ENCODE assay signal across 7 mouse cellular contexts in genomic region chr4:135872589-135873391, GRCm38 (mm10). TPM values are rescaled to one million over a fixed set of nuclear protein-coding genes. Genes with fewer than 3 reads are reported as not detected.
DNase-seq lines count a peak whose midpoint lies in the region; ATAC-seq and TF ChIP-seq lines count a peak whose summit lies in the region.

No protein-coding gene starts in this region.

- H3K4me3 ChIP-seq in thymus, adult 2 months (ENCODE audit: control insufficient read depth, insufficient read depth, low read length): peak overlapping the region; percentile 70
- peak overlapping the region; percentile 99 for H3K4me3 ChIP-seq in embryonic fibroblast, embryonic 13.5 days (ENCODE audit: insufficient read depth, low read length)
- peak overlapping the region; percentile 78 for H3K4me3 ChIP-seq in intestine, embryonic 16.5 days (ENCODE audit: low read length)
- H3K4me3 ChIP-seq in neural tube, embryonic 14.5 days (ENCODE audit: low read depth, low read length): peak overlapping the region; percentile 62

- peaks cover 32% of the 10 kb centered on the region for H3K36me3 ChIP-seq in thymus, adult 2 months (ENCODE audit: control insufficient read depth, insufficient read depth, low read length)
- no peaks in the 10 kb centered on the region; the same call in 1 of the 2 replicates for H3K36me3 ChIP-seq in intestine, embryonic 16.5 days (ENCODE audit: control insufficient read depth, insufficient read depth, low read length)
- peaks cover 12% of the 10 kb centered on the region for H3K36me3 ChIP-seq in neural tube, embryonic 14.5 days (ENCODE audit: control insufficient read depth, insufficient read depth, low read length)

- H3K4me1 ChIP-seq in thymus, adult 2 months (replicated peaks; ENCODE audit: control insufficient read depth, insufficient read depth, low read length): peaks cover 24% of the 10 kb centered on the region
- H3K4me1 ChIP-seq in embryonic fibroblast, embryonic 13.5 days (ENCODE audit: control insufficient read depth, insufficient read depth, low read length): peaks cover 9% of the 10 kb centered on the region
- H3K4me1 ChIP-seq in intestine, embryonic 16.5 days (ENCODE audit: control insufficient read depth, insufficient read depth, low read length): peaks cover 42% of the 10 kb centered on the region
- peaks cover 32% of the 10 kb centered on the region for H3K4me1 ChIP-seq in neural tube, embryonic 14.5 days (ENCODE audit: control insufficient read depth, insufficient read depth, low read length)

- TF ChIP-seq CTCF in thymus, adult 2 months (IDR thresholded peaks at IDR 0.05; ENCODE audit: borderline replicate concordance, control insufficient read depth, extremely low read depth, insufficient read depth, low read length, poor library complexity): no peak
- TF ChIP-seq CTCF in embryonic fibroblast, embryonic 13.5 days (IDR thresholded peaks at IDR 0.05; ENCODE audit: borderline replicate concordance, insufficient read depth, low read length): no peak

- WGBS in thymus, adult 2 months: 3% methylated on average over 17 of the region's 17 CpGs
- 4% methylated on average over 17 of the region's 17 CpGs for WGBS in intestine, embryonic 16.5 days
- WGBS in neural tube, embryonic 14.5 days: 9% methylated on average over 17 of the region's 17 CpGs

- ATAC-seq in intestine, embryonic 16.5 days: no peak
- no peak for ATAC-seq in neural tube, embryonic 14.5 days (ENCODE audit: low read depth)
- no peak for ATAC-seq in inflammation-experienced regulatory T-cells, adult 6 months

- DNase-seq in thymus, adult 2 months: no peak
- DNase-seq in thymus, adult 18-20 months: no peak
- no peak for DNase-seq in cerebellum, postnatal 10 days

- TF ChIP-seq POLR2A in thymus, adult 2 months (IDR thresholded peaks at IDR 0.05; ENCODE audit: control insufficient read depth, extremely low read depth, insufficient read depth, low read length, poor library complexity): no peak
- 0 out of 2 replicates have a peak, but pooled peaks have one; percentile 9 for TF ChIP-seq POLR2A in embryonic fibroblast, embryonic 13.5 days (IDR thresholded peaks at IDR 0.05; ENCODE audit: low read depth, low read length)

- H3K27me3 ChIP-seq in thymus, adult 2 months (ENCODE audit: control insufficient read depth, insufficient read depth, low read length): no peaks in the 10 kb centered on the region
- no peaks in the 10 kb centered on the region for H3K27me3 ChIP-seq in intestine, embryonic 16.5 days (replicated peaks; ENCODE audit: control insufficient read depth, insufficient read depth, low read length)
- no peaks in the 10 kb centered on the region for H3K27me3 ChIP-seq in neural tube, embryonic 14.5 days (ENCODE audit: control insufficient read depth, insufficient read depth, low read length)

- peak overlapping the region; percentile 88 for H3K9ac ChIP-seq in intestine, embryonic 16.5 days (ENCODE audit: low read depth, low read length)
- peak overlapping the region; percentile 76 for H3K9ac ChIP-seq in neural tube, embryonic 14.5 days (replicated peaks; ENCODE audit: low read depth, low read length)

- H3K9me3 ChIP-seq in intestine, embryonic 16.5 days (ENCODE audit: control insufficient read depth, low read length): no peaks in the 10 kb centered on the region
- H3K9me3 ChIP-seq in neural tube, embryonic 14.5 days (ENCODE audit: control insufficient read depth, low read length): no peaks in the 10 kb centered on the region

- peak overlapping the region; percentile 75 for H3K4me2 ChIP-seq in intestine, embryonic 16.5 days (ENCODE audit: low read depth, low read length)
- peak overlapping the region; percentile 77 for H3K4me2 ChIP-seq in neural tube, embryonic 14.5 days (ENCODE audit: low read depth, low read length)

- H3K27ac ChIP-seq in thymus, adult 2 months (ENCODE audit: control insufficient read depth, insufficient read depth, low read length): peak overlapping the region; percentile 86
- H3K27ac ChIP-seq in embryonic fibroblast, embryonic 13.5 days (ENCODE audit: insufficient read depth, low read length): peak overlapping the region; percentile 100
- H3K27ac ChIP-seq in intestine, embryonic 16.5 days (ENCODE audit: low read length): peak overlapping the region; percentile 100
- peak overlapping the region; percentile 97 for H3K27ac ChIP-seq in neural tube, embryonic 14.5 days (ENCODE audit: low read depth, low read length)

RNA-seq across cellular contexts. Expression of gene Pnrc2, which starts 0.9 kb away (rescaled TPM):
- polyA plus RNA-seq in thymus, adult 2 months (2012; rRNA removed): 26.7 and 28.6 TPM in 2 replicates
- 127 and 164 TPM in 2 replicates for polyA plus RNA-seq in embryonic fibroblast, embryonic 13.5 days (2011; ENCODE audit: insufficient read length, low read depth, missing spikeins)
- polyA plus RNA-seq in intestine, embryonic 16.5 days (2015; fragmentation: Nextera tagmentation; extraction: Ambion mirVana): 165 and 171 TPM in 2 replicates
- polyA plus RNA-seq in neural tube, embryonic 14.5 days (2014; fragmentation: Nextera tagmentation; extraction: Ambion mirVana): 85.7 and 100 TPM in 2 replicates
- 100 to 1,000 TPM; 177 to 235 (median 211) TPM for polyA plus RNA-seq in inflammation-experienced regulatory T-cells, adult 6 months (2017; shearing (Covaris generic))

RNA-seq across cellular contexts. Expression of gene Srsf10, which starts 17.2 kb away (rescaled TPM):
- 194 and 220 TPM in 2 replicates for polyA plus RNA-seq in thymus, adult 2 months (2012; rRNA removed)
- 177 and 193 TPM in 2 replicates for polyA plus RNA-seq in embryonic fibroblast, embryonic 13.5 days (2011; ENCODE audit: insufficient read length, low read depth, missing spikeins)
- polyA plus RNA-seq in intestine, embryonic 16.5 days (2015; fragmentation: Nextera tagmentation; extraction: Ambion mirVana): 146 and 157 TPM in 2 replicates
- 219 and 228 TPM in 2 replicates for polyA plus RNA-seq in neural tube, embryonic 14.5 days (2014; fragmentation: Nextera tagmentation; extraction: Ambion mirVana)
- polyA plus RNA-seq in inflammation-experienced regulatory T-cells, adult 6 months (2017; shearing (Covaris generic)): 100 to 1,000 TPM; 184 to 209 (median 207) TPM

RNA-seq across cellular contexts. Expression of gene Cnr2, which starts 22.4 kb away (rescaled TPM):
- 9.3 and 9.5 TPM in 2 replicates for polyA plus RNA-seq in thymus, adult 2 months (2012; rRNA removed)
- not detected in 2 replicates for polyA plus RNA-seq in embryonic fibroblast, embryonic 13.5 days (2011; ENCODE audit: insufficient read length, low read depth, missing spikeins)
- polyA plus RNA-seq in intestine, embryonic 16.5 days (2015; fragmentation: Nextera tagmentation; extraction: Ambion mirVana): 0.43 and 0.66 TPM in 2 replicates
- polyA plus RNA-seq in neural tube, embryonic 14.5 days (2014; fragmentation: Nextera tagmentation; extraction: Ambion mirVana): 0.13 and 0.15 TPM in 2 replicates
- 1 to 10 TPM; 1.9 to 8.0 (median 7.0) TPM for polyA plus RNA-seq in inflammation-experienced regulatory T-cells, adult 6 months (2017; shearing (Covaris generic))

RNA-seq across cellular contexts. Expression of gene Fuca1, which starts 47.7 kb away (rescaled TPM):
- 37.5 and 43.5 TPM in 2 replicates for polyA plus RNA-seq in thymus, adult 2 months (2012; rRNA removed)
- 90.2 and 92.2 TPM in 2 replicates for polyA plus RNA-seq in embryonic fibroblast, embryonic 13.5 days (2011; ENCODE audit: insufficient read length, low read depth, missing spikeins)
- 214 and 254 TPM in 2 replicates for polyA plus RNA-seq in intestine, embryonic 16.5 days (2015; fragmentation: Nextera tagmentation; extraction: Ambion mirVana)
- polyA plus RNA-seq in neural tube, embryonic 14.5 days (2014; fragmentation: Nextera tagmentation; extraction: Ambion mirVana): 68.6 and 70.6 TPM in 2 replicates
- polyA plus RNA-seq in inflammation-experienced regulatory T-cells, adult 6 months (2017; shearing (Covaris generic)): 100 to 1,000 TPM in 1 of 3 experiments, 10 to 100 TPM in 2; 81.7 to 101 (median 98.9) TPM
